Mouse (Mus musculus): Measurements from ENCODE around the gene Fbln5. TPM values are rescaled to one million over a fixed set of nuclear protein-coding genes. Genes with fewer than 3 reads are reported as not detected.

Gene Fbln5
- polyA plus RNA-seq (2017; shearing (Covaris generic)): under 1 TPM in 1 of 2 experiments, not detected in 1; 0.10 TPM

GRCm38 (mm10) chr12:101818608-101819370 is at the start of gene Fbln5:
TSS of gene Fbln5 (minus strand) at chr12:101819055.

GRCm38 (mm10) chr12:101718054-101718754 is 100.7 kb downstream of the Fbln5 start, which contains the start of gene Tc2n:
TSS of gene Tc2n (minus strand) at chr12:101718523.

Other genes starting within 250 kb of the Fbln5 start
- gene Tc2n, start 100.5 kb downstream of the Fbln5 start, polyA plus RNA-seq (2017; shearing (Covaris generic)): under 1 TPM; 0.05 to 0.06 TPM
- gene Trip11, start 94.2 kb upstream of the Fbln5 start, polyA plus RNA-seq (2017; shearing (Covaris generic)): 10 to 100 TPM; 64.2 to 64.9 TPM
- 10 to 100 TPM; 16.3 to 17.5 TPM for gene Atxn3, start 139.2 kb upstream of the Fbln5 start, polyA plus RNA-seq (2017; shearing (Covaris generic))
- gene Cpsf2, start 156.9 kb upstream of the Fbln5 start, polyA plus RNA-seq (2017; shearing (Covaris generic)): 10 to 100 TPM; 23.4 to 31.5 TPM